Mouse (Mus musculus): ENCODE measurements around the gene Ndufb8.

The Ndufb8 gene

DNA sequence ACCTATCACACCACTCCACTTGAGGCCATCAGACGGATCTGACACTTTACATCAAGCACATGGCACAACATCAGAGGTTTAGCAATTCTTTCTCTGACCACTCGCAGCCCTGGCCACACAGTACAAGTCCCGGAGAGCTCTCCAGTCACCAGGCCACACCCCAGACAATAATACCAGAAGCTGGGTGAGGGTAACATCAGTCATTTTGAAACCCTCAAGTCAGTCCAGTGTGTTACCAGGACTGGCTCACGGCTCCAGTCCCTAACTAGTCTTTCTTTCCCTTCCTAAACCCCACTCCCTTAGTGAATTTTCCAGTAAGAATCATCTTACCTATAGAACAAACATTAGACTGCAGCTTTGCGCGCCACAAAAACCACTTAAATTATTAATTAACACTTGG is 25.2 kb downstream of the Ndufb8 start:
- no peak for ATAC-seq (ENCODE audit: low TSS enrichment)

DNA sequence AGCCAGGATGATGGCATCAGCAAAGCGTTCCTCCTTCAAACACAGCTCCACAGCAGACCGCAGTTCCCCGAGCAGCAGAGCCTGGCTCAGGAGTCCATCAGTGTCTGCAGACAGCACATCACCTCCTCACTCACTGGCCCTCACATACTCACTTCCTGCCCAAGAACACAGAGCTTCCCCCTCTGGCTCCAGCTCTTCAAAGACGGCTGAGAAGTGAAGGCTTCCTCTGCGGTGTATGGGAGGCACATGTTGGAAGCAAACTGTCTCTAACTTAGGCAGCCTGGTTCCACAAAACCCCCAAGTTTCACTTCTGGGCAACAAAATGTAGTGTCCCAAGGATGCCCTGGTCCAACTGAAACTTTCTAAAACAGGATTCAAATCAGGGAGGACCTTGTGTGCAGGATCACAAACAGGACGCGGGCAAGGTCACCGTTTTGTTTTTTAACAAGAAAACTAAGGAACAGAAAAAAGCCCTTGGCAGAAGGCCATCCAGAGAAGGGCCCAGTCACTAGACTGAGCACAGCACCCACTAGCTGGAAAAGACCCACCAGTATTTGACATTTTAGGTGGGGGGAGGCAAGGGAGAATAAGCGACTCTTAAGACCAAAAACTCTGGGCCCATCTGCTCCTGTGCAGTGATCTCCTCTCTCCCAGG is 29.6 kb downstream of the Ndufb8 start:
- ATAC-seq (ENCODE audit: low TSS enrichment) = no peak

DNA sequence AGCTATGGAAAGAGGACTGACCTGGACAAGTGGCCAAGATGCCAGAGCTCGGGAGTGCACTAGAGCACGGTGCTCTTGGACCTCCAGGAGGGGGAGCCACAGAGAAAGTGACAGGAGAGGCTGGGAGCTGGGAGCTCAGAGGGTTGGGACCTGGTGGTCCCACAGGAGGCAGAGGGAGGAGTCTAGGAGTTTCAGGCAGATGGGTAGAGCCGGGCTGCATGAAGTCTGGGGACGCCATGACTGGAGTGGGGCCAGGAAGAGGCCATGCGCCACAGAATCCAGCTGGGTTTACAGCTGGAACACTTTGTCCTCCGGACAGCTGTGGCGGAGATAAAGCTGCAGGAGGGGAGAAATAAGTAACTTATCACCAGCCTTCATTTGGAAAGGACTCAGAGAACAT is 36.1 kb downstream of the Ndufb8 start:
- no peak for ATAC-seq (ENCODE audit: low TSS enrichment)

DNA sequence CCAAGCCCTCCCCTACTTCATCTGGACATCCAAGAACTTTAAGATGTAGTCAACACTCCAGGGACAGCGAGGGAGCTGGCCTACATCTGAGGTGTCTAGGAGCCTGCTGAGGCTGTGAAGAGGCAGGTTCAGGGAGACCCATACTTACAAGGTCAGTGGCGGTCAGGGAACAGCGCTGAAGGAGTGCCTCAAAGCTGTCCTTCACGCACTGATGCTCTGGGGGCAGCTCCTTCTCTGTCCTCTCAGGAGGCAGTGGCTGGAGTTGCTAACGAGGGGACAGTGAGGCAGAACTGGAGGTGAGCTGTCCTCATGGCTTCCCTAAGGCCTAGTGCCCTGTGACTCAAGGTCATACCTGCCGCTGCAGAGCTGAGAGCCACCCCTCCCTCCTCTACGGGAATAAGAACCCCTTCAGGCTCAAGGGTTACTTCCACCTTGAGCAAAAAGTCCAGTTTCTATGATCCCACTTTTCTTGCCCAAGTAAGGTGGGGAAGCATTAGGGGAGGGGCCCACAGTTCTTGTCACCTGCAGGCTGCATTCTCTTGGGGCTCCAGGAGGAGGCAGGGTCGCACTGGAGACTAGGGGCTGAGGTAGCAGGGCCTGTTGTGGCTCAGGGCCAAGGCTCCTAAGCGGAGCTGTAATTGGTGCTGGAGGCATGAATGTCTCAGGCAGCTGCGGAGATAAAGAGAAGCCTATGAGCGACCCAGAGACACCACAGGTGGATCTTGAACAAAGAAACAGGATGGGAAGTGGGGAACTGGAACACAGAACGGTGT is 37.1 kb downstream of the Ndufb8 start:
- ATAC-seq (ENCODE audit: low TSS enrichment) = no peak

DNA sequence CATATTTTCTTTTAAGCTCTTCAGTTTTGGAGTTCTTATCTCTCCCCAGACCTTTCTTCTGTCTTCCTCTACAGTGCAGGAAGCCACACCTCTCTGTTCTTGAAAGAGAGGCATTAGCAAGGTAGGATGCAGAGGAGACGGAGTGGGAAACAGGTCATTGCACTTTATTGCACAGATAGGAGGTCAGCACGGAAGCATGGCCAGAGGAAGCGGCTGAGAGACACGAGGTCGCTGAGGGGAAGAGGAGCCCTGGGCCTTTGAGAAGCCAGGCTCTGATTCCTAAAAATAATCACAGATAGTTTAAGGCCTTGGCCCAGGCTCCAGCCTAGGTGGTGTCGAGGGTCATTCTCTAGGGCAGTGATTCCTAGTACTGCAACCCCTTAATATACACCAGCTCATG is 39.5 kb downstream of the Ndufb8 start:
- no peak for ATAC-seq (ENCODE audit: low TSS enrichment)

DNA sequence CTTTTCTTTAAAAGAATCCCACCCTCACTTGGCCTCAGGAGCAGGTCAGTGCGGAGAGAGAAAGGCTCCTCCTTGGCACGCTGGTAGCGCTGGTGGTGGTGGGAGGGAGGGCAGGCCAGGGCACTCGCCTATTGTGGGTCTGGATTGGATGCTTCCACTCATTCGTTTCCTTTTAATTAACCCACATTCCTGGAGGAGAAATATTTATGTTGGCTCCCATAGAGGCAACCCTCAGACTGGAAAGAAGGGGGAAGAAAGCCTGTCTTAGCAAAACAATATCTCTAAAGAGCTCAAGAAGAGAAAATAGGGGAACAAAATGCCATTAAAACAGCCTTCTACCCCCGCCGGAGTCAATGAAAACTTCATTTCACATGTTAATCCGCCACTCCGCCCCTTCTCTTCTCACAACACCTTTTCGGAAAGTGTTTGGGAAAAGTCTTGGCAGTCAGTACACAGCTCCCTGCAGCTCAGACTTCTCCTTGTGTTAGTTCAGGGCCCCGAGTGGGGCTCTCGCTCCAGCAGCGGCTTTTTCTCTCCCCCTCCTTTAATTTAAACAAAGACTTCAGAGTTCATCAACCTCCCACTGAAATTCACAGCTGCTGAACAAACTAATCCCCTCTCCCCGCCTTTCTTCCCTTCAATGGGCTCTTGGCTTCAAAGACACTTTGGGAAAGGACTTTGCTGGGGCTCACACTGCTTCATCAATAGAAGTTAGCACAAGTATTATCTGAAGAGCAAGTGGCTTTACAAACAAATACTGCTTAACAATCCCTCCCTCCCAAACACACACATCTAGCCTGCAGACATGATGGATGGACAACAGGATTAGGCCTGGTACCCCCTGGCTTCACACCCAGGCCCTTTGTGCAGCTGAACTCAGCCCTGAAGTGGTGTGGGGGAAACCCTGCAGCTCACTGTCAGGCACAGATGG is 40.5 kb downstream of the Ndufb8 start:
- no peak for ATAC-seq (ENCODE audit: low TSS enrichment)

DNA sequence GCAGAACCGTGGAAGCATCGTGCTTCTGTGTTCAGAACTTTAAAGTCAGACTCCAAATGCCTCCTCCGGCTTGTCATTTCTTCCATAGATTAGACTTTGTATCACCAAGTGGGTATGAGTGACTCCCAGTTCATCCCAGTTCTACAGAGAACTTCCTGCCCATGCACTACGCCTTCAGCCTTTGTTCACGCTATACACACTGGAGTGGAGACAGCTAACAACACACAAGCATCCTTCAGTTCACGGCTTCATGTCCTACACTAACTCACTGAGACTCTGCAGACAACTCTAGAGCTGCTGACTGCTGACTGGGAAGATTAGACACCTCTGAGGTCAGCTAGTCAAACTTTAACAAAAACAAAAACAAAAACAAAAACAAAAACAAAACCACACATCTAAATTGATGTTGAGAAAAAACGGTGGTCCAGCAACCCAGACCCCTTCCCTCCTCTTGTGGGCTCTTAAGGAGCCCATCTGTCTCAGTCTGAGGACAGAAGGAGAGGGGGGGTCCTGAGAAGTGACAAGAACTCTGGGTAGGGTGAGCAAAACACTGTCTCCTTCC is 41.2 kb downstream of the Ndufb8 start:
- ATAC-seq (ENCODE audit: low TSS enrichment) = no peak

DNA sequence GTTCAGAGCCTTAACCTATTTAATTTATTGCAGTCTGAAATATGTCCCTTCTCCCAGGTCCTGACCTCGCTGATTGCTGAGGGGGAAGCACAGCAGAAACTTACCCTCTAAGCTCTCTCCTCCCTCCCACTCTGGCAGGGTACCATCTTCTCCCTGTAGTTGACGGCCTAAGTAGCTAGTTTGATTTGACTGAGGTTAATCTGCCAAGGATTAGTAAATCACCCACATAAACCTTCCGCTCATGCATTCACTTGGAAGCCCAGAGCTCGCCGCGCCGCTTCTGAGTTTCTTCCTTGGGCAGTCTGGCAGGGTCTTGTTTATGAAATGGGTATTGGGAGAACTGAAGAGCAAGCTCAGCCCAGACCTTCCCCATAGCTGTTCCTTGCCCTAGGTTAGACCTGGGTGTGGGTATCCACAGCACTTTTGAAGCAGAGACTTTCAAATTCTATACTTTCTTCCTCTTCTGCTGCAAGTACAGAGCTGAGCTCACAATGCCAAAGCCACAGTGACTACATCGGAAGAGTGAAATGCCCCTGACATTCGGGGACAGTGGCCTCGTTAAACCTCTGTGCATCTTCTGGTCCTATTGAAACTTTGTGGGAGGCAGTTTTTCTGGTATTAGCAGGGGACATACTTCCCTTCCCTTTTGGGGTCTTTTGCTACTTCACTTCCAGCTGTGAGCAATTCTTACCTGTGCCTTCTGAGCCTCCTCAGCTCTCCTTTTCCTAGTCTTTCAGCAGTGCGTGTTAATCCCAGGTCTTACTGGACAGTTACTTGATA is 42.0 kb downstream of the Ndufb8 start:
- no peak for ATAC-seq (ENCODE audit: low TSS enrichment)

DNA sequence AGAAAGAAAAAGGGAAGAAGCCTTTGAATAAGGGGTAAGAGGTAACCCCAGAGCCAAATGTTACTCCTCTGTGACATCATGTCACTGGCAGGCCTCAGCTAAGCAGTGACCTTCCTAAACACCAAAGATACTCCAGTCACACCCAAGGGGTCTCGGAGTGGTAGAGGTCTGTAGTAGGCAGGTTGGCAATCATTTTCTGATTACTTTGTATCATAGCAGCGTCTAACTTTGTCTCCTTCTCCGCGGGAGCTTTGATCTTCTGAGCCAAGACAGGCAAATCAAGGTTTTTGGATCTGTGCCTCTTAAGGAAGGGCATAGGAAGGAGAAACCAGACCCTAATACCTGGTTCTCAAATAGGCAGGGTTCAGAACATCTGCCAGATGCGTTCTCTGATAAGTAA is 42.6 kb downstream of the Ndufb8 start:
- ATAC-seq (ENCODE audit: low TSS enrichment) = no peak

DNA sequence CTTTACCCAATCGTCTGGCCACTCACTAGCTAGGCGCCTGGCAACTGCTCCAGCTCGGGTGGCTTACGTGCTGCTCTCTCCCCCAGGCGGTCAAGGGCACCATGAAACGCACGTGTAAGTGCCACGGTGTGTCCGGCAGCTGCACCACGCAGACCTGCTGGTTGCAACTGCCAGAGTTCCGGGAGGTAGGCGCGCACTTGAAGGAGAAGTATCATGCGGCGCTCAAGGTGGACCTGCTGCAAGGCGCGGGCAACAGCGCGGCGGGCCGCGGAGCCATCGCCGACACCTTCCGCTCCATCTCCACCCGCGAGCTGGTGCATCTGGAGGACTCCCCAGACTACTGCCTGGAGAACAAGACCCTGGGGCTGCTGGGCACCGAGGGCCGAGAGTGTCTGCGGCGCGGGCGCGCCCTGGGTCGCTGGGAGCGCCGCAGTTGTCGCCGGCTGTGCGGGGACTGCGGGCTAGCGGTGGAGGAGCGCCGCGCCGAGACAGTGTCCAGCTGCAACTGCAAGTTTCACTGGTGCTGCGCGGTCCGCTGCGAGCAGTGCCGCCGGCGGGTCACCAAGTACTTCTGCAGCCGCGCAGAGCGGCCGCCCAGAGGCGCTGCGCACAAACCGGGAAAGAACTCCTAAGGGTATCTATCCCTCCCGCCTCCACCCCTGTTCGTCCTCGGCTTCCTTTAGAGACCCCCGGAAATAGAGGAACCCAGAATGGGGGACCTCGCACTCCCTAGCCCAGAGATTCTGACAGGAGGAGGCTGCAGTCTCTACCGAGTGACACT is 43.6 kb downstream of the Ndufb8 start:
- ATAC-seq (ENCODE audit: low TSS enrichment) = peak; percentile 76

DNA sequence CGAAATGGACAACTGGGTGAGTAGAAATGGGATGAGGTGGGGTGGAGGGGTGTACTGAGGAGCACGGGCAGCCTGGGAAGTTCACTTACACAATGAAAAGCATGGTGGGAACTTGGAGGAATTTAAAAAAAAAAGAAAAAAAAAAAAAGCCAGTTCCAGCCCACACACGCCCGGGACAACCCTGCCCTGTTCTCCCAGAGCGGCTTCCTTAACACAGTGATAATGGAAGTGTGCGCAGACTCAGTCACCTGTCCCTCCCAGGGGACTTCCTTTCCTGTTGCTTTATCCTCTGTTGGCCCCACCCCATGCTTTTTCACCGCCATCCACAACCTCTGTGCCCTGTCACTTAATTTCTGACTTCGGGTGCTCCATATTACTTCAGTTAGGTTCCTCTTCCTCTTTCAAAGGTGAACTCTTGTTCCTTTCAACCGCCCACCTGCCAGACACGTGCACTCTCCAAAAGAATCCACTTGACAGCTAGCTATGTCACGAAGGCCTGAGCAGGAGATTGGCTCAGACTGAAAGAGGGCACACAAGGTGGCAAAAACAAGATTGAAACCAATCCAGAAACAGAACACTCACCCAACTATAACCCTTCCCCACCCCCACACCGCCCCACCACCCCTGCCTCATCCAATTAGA is 44.6 kb downstream of the Ndufb8 start:
- ATAC-seq (ENCODE audit: low TSS enrichment) = no peak

DNA sequence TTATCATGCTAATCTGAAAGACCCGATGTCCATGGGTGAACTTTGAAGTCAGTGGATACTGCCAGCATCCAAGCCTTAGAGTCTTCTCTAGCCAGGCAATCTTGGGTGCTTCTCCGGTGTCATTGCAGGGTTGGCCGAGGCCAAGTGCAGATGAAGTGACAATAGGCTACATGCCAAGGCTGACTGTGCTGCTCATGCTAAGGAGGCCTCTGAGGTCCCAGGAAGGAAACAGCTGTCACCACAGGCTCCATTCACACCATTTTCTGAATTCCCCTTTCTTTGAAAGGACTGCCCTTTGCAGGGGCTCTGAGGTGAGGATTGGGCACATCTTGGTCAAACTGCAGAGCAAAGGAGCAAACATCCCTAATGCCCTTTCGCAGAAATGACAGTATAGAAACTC is 52.5 kb downstream of the Ndufb8 start:
- ATAC-seq (ENCODE audit: low TSS enrichment) = no peak

DNA sequence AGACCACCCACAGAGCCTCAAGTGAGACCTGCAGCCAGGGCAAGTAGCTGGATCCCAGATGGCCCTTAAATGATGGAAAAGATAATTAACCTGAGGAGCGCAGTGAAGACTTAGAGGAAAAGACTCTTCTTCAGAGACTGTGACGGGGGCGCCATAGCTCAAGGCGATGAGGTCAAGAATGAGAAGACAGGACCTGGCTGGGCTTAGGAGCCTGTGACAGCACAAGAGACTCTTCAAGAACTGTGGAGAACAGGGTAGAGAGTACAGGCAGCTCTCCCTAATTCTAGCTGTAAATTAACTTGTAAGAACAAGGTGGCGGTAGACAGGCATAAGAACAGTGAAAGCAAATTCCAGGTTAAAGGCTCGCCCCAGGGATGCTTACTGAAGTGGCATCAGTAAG is 53.3 kb downstream of the Ndufb8 start:
- ATAC-seq (ENCODE audit: low TSS enrichment) = no peak

DNA sequence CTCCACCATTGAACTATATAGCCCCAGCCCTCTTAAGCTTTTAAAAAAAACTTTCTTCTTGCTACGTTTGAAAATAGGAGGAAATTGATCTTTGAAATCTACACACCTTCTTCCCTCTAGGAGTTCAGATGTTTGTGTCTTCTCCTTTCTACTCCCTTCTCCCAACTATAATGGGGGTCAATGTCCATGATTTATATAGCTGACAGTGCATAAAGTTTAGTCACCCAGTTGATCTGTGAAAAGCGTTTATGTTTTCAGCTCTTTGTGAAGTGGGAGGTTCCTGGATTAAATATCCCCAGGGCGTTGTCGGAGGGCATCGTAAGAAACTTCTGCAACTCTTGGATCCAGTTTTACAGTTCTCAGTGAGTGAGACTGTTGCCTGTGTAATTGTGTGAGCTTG is 55.0 kb downstream of the Ndufb8 start:
- no peak for ATAC-seq (ENCODE audit: low TSS enrichment)

DNA sequence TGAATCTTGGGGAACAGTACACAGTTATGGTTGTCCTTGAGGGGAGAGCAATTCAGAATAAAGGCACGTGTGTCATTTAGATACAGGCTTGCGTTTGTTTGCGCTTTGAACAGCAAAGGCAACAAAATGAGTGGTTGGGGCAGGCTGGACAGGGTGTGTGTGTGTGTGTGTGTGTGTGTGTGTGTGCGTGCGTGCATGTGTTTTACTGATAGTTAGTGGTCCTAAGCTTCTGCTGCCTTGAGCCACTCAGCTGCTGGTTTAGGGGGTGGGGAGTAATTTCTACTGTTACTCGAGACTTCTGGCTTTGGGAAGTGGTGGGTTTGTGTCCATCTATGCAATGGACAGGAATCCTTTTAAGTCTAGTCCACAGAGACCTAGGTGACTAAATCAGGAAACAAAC is 56.3 kb downstream of the Ndufb8 start:
- ATAC-seq (ENCODE audit: low TSS enrichment) = no peak

Measured in frontal cortex, adult (tissue).